Mouse (Mus musculus): ENCODE measurements around the gene 2310034G01Rik. TPM values are rescaled to one million over a fixed set of nuclear protein-coding genes. Genes with fewer than 3 reads are reported as not detected.

The 2310034G01Rik gene
- total and polyA plus RNA-seq, 3 experiments, result 0.50 to 0.95 TPM; not detected in 1

DNA sequence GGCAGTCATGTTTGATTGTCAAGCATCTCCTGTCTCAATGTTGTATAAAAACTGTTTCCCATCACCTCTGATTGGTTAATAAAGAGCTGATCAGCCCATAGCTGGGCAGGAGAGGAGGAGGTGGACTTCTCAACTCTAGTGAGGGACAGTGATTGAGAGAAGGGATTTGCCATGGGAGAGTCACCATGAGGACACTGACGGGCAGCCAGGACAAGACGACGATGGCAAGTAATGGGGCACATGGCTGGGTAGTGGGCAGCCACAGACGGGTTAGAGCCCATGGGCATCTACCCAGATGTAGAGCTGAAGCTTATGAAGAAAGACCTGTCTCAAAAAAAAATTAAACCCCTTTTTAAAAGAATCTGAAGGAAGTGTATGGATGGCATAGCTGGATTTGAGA, 47.6 kb downstream of the 2310034G01Rik start (continued):
- no peak for TF ChIP-seq ZKSCAN1 (IDR thresholded peaks at IDR 0.05; ENCODE audit: low read depth, low read length)

- Histone ChIP-seq H3K9me3 (replicated peaks; ENCODE audit: insufficient read depth, low read length) (no peaks in the 10 kb centered on the region), H3K27ac (ENCODE audit: control insufficient read depth, low read depth, low read length) (no peak overlapping the region), H3K4me3 (ENCODE audit: control insufficient read depth in 1 of 2, insufficient read depth in 1 of 2, low read depth in 2 of 2, low read length in 2 of 2) (no peak overlapping the region), H3K79me2 (ENCODE audit: control insufficient read depth, insufficient read depth, low read length, poor library complexity) (peaks cover 3% of the 10 kb centered on the region; the same call in 1 of the 2 replicates), H3K4me1 (ENCODE audit: control insufficient read depth in 1 of 2, insufficient read depth in 2 of 2, low read length in 2 of 2) (peaks cover 3 to 17% of the 10 kb centered on the region in 2 experiments), H3K9ac (ENCODE audit: control insufficient read depth, low read depth, low read length, poor library complexity, severe bottlenecking) (no peak overlapping the region), H3K36me3 (ENCODE audit: control insufficient read depth in 1 of 2, insufficient read depth in 2 of 2, low read length in 2 of 2) (peaks cover 0 to 13% of the 10 kb centered on the region in 2 experiments; a peak in 2 of 4 replicates), H3K27me3 (ENCODE audit: control insufficient read depth in 1 of 2, insufficient read depth in 2 of 2, low read length in 2 of 2) (no peaks in the 10 kb centered on the region)
- TF ChIP-seq BHLHE40 (IDR thresholded peaks at IDR 0.05; ENCODE audit: borderline replicate concordance, low read depth, low read length), result no peak
- no peak for DNase-seq (ENCODE audit: low read depth, low spot score)
These were observed 49.6 kb downstream of the 2310034G01Rik start for GRCm38 (mm10) chr19:46300294-46301045.

Other genes starting within 250 kb of the 2310034G01Rik start
- 1.2 and 1.4 TPM in 2 replicates for gene Elovl3, start 218.4 kb downstream of the 2310034G01Rik start, total RNA-seq (2012; rRNA removed)
- gene Elovl3, start 218.4 kb downstream of the 2310034G01Rik start, polyA plus RNA-seq (2012; ENCODE audit: insufficient read depth in 1 of 2, insufficient read length in 2 of 2, low read depth in 1 of 2, low replicate concordance in 2 of 2, missing spikeins in 1 of 2), result 1 to 10 TPM in 1 of 2 experiments, not detected in 1; 2.3 TPM
- gene Pitx3, start 202.0 kb downstream of the 2310034G01Rik start, total RNA-seq (2012; rRNA removed), result 0.08 and 0.10 TPM in 2 replicates
- under 1 TPM in 1 of 2 experiments, not detected in 1; 0.28 TPM for gene Pitx3, start 202.0 kb downstream of the 2310034G01Rik start, polyA plus RNA-seq (2012; ENCODE audit: insufficient read depth in 1 of 2, insufficient read length in 2 of 2, low read depth in 1 of 2, low replicate concordance in 2 of 2, missing spikeins in 1 of 2)
- gene Gbf1, start 197.8 kb downstream of the 2310034G01Rik start, total RNA-seq (2012; rRNA removed), result 20.1 and 23.7 TPM in 2 replicates
- gene Gbf1, start 197.8 kb downstream of the 2310034G01Rik start, polyA plus RNA-seq (2012; ENCODE audit: insufficient read depth in 1 of 2, insufficient read length in 2 of 2, low read depth in 1 of 2, low replicate concordance in 2 of 2, missing spikeins in 1 of 2), result 100 to 1,000 TPM in 1 of 2 experiments, 10 to 100 TPM in 1; 54.1 to 400 TPM
- 25.3 and 27.2 TPM in 2 replicates for gene Nfkb2, start 46.0 kb downstream of the 2310034G01Rik start, total RNA-seq (2012; rRNA removed)
- 10 to 100 TPM in 1 of 2 experiments, not detected in 1; 43.0 TPM for gene Nfkb2, start 46.0 kb downstream of the 2310034G01Rik start, polyA plus RNA-seq (2012; ENCODE audit: insufficient read depth in 1 of 2, insufficient read length in 2 of 2, low read depth in 1 of 2, low replicate concordance in 2 of 2, missing spikeins in 1 of 2)
- 1.9 and 4.5 TPM in 2 replicates for gene Psd, start 23.1 kb downstream of the 2310034G01Rik start, total RNA-seq (2012; rRNA removed)
- gene Psd, start 23.1 kb downstream of the 2310034G01Rik start, polyA plus RNA-seq (2012; ENCODE audit: insufficient read depth in 1 of 2, insufficient read length in 2 of 2, low read depth in 1 of 2, low replicate concordance in 2 of 2, missing spikeins in 1 of 2), result 10 to 100 TPM in 1 of 2 experiments, not detected in 1; 17.2 TPM
- gene Fbxl15, start 22.1 kb downstream of the 2310034G01Rik start, total RNA-seq (2012; rRNA removed), result 12.1 and 12.7 TPM in 2 replicates
- gene Fbxl15, start 22.1 kb downstream of the 2310034G01Rik start, polyA plus RNA-seq (2012; ENCODE audit: insufficient read depth in 1 of 2, insufficient read length in 2 of 2, low read depth in 1 of 2, low replicate concordance in 2 of 2, missing spikeins in 1 of 2), result 10 to 100 TPM in 1 of 2 experiments, not detected in 1; 13.2 TPM
- 270 and 302 TPM in 2 replicates for gene Cuedc2, start 11.6 kb downstream of the 2310034G01Rik start, total RNA-seq (2012; rRNA removed)
- 100 to 1,000 TPM; 251 to 297 TPM for gene Cuedc2, start 11.6 kb downstream of the 2310034G01Rik start, polyA plus RNA-seq (2012; ENCODE audit: insufficient read depth in 1 of 2, insufficient read length in 2 of 2, low read depth in 1 of 2, low replicate concordance in 2 of 2, missing spikeins in 1 of 2)
- 4.7 and 5.5 TPM in 2 replicates for gene Mfsd13a, start 9.2 kb downstream of the 2310034G01Rik start, total RNA-seq (2012; rRNA removed)
- 10 to 100 TPM in 1 of 2 experiments, not detected in 1; 45.9 TPM for gene Mfsd13a, start 9.2 kb downstream of the 2310034G01Rik start, polyA plus RNA-seq (2012; ENCODE audit: insufficient read depth in 1 of 2, insufficient read length in 2 of 2, low read depth in 1 of 2, low replicate concordance in 2 of 2, missing spikeins in 1 of 2)
- 140 TPM in 2 replicates for gene Actr1a, start 45.4 kb upstream of the 2310034G01Rik start, total RNA-seq (2012; rRNA removed)
- gene Actr1a, start 45.4 kb upstream of the 2310034G01Rik start, polyA plus RNA-seq (2012; ENCODE audit: insufficient read depth in 1 of 2, insufficient read length in 2 of 2, low read depth in 1 of 2, low replicate concordance in 2 of 2, missing spikeins in 1 of 2), result 100 to 1,000 TPM; 193 to 530 TPM
- 11.4 and 13.7 TPM in 2 replicates for gene Sufu, start 46.6 kb upstream of the 2310034G01Rik start, total RNA-seq (2012; rRNA removed)
- gene Sufu, start 46.6 kb upstream of the 2310034G01Rik start, polyA plus RNA-seq (2012; ENCODE audit: insufficient read depth in 1 of 2, insufficient read length in 2 of 2, low read depth in 1 of 2, low replicate concordance in 2 of 2, missing spikeins in 1 of 2), result 10 to 100 TPM in 1 of 2 experiments, not detected in 1; 42.5 TPM
- gene Trim8, start 151.4 kb upstream of the 2310034G01Rik start, total RNA-seq (2012; rRNA removed), result 19.1 and 21.2 TPM in 2 replicates
- gene Trim8, start 151.4 kb upstream of the 2310034G01Rik start, polyA plus RNA-seq (2012; ENCODE audit: insufficient read depth in 1 of 2, insufficient read length in 2 of 2, low read depth in 1 of 2, low replicate concordance in 2 of 2, missing spikeins in 1 of 2), result 10 to 100 TPM in 1 of 2 experiments, not detected in 1; 57.2 TPM
- gene Arl3, start 222.9 kb upstream of the 2310034G01Rik start, total RNA-seq (2012; rRNA removed), result 62.4 and 74.8 TPM in 2 replicates
- 100 to 1,000 TPM in 1 of 2 experiments, not detected in 1; 123 TPM for gene Arl3, start 222.9 kb upstream of the 2310034G01Rik start, polyA plus RNA-seq (2012; ENCODE audit: insufficient read depth in 1 of 2, insufficient read length in 2 of 2, low read depth in 1 of 2, low replicate concordance in 2 of 2, missing spikeins in 1 of 2)
- gene Sfxn2, start 223.1 kb upstream of the 2310034G01Rik start, total RNA-seq (2012; rRNA removed), result 16.1 and 20.3 TPM in 2 replicates
- 10 to 100 TPM; 21.2 to 36.6 TPM for gene Sfxn2, start 223.1 kb upstream of the 2310034G01Rik start, polyA plus RNA-seq (2012; ENCODE audit: insufficient read depth in 1 of 2, insufficient read length in 2 of 2, low read depth in 1 of 2, low replicate concordance in 2 of 2, missing spikeins in 1 of 2)
- gene Wbp1l, start 248.8 kb upstream of the 2310034G01Rik start, total RNA-seq (2012; rRNA removed), result 47.0 and 52.9 TPM in 2 replicates
- 10 to 100 TPM in 1 of 2 experiments, not detected in 1; 70.0 TPM for gene Wbp1l, start 248.8 kb upstream of the 2310034G01Rik start, polyA plus RNA-seq (2012; ENCODE audit: insufficient read depth in 1 of 2, insufficient read length in 2 of 2, low read depth in 1 of 2, low replicate concordance in 2 of 2, missing spikeins in 1 of 2)

All from MEL (cell line).